Mouse (Mus musculus) urinary bladder, postnatal 25 days (tissue): ENCODE measurements at regions not wholly inside any gene's neighbourhood (a gene's known extent, or its start where the extent isn't known, plus 50 kb on each side); places are given as distances from the start of the nearest gene placed in this dataset.
"Not testable (repeated sequence)": the region's sequence is repeated elsewhere in the genome, so short reads cannot be mapped to it uniquely, and the experiment has no call there.

Experiments used
- DNase-seq: peaks from one replicate; pipeline ENCODE4 v3.0.0; 2022; ENCODE audit warnings: low spot score

DNA sequence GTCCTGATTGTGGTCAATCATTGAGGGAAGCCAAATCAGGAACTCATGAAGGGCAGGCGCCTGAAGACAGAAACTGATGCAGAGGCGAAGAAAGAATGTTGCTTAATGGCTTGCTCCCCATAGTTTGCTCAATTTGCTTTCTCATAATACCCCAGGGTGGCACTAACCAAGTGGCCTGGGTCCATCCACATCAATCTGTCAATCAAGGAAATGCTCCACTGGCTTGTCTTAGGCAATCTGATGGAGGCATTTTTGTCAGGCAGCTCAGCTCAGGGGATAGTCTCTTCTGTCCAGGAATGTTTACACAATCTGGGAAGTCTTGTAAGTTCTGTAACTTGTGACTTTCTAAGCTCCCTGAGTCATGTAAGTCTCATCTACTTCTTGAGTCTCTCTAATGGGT is 50.0 kb upstream of the Klhl24 start:
- DNase-seq: no peak

DNA sequence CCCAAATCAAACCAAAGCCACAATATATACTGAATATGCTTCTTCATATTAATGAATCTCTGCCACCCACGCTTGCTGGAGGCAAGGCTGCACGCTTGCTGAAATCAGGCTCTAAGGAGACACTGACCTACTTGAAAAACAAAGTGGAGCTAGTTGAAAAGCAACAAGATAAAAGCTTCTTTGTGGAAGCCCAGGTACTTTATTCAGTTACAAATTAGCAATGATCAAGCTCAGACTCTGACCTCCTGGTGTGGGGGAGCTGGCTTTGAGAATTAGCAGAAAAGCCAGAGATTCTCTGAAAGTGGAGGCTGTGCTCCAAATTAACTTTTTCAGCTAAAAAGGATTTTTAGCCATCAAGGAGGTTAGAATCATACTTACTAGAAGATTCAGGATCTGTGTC is 52.3 kb upstream of the Klhl6 start:
- not testable (repeated sequence) for DNase-seq

DNA sequence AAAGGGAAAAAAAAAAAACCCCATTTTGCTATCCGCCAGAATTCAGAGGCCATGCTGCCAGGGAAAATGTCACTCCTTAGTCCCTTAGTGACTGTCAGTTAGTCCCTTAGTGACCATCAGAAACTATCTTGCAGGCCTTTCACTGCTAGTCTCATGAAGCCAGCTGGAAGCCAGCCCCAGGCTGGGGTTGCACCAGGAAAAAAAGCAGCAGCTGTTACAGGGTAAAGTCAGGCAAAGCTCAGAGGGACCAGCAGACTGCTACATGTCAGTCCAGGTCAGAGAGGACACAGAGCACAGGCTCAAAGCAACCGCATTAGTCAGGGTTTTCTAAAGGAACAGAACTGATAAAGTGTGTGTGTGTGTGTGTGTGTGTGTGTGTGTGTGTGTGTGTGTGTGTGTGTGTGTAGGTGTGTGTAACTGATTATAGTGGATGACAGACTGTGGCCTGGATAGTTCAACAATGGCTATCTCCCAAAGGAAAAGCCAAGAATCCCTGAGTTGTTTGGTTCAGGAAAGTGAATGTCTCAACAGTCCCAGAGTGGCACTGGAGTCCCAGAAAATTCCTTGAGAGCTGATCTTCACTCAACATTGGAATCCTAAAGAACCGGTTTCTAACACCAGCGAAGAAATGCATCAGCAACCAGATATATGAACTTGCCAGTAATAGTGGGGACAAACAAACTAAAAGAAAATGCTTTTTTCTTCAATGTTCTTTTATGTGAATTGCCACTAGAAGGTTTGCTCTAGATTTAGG is 49.7 kb upstream of the Klhl6 start:
- peak; percentile 15 for DNase-seq
